Mouse (Mus musculus): Measurements from ENCODE around the gene Gprc5d. TPM values are rescaled to one million over a fixed set of nuclear protein-coding genes. Genes with fewer than 3 reads are reported as not detected.

Gene Gprc5d
- total RNA-seq, 2 experiments from 2014 or later = not detected

- no peak for DNase-seq (ENCODE audit: low spot score in 2 of 2)
These were observed 43.6 kb downstream of the Gprc5d start for GRCm38 (mm10) chr6:135074405-135074947.

- DNase-seq (ENCODE audit: low spot score in 2 of 2) = no peak
These were observed 47.7 kb downstream of the Gprc5d start for GRCm38 (mm10) chr6:135070347-135070746.

- DNase-seq (ENCODE audit: low spot score in 2 of 2) = no peak
These were observed 48.2 kb downstream of the Gprc5d start for GRCm38 (mm10) chr6:135069856-135070255.

DNA sequence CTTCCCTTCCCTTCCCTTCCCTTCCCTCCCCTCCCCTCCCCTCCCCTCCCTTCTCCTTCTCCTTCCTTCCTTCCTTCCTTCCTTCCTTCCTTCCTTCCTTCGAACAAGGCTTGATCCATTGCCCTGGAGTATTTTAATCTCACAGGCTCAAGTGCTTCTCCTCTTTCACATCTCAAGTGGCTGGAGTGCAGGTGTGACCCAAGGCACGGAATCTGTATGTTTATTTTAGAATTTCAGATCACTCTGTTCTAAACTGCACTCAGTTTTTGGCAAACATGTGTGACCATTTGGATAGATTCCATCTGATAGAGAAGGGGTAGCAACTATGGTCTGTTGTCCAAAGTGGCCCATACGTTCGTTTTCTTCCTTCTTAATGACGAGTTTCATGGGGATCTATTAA is 49.9 kb downstream of the Gprc5d start:
- no peak for DNase-seq (ENCODE audit: low spot score in 2 of 2)

- DNase-seq (ENCODE audit: low spot score in 2 of 2) = no peak
These were observed 51.2 kb downstream of the Gprc5d start for GRCm38 (mm10) chr6:135066795-135067445.

DNA sequence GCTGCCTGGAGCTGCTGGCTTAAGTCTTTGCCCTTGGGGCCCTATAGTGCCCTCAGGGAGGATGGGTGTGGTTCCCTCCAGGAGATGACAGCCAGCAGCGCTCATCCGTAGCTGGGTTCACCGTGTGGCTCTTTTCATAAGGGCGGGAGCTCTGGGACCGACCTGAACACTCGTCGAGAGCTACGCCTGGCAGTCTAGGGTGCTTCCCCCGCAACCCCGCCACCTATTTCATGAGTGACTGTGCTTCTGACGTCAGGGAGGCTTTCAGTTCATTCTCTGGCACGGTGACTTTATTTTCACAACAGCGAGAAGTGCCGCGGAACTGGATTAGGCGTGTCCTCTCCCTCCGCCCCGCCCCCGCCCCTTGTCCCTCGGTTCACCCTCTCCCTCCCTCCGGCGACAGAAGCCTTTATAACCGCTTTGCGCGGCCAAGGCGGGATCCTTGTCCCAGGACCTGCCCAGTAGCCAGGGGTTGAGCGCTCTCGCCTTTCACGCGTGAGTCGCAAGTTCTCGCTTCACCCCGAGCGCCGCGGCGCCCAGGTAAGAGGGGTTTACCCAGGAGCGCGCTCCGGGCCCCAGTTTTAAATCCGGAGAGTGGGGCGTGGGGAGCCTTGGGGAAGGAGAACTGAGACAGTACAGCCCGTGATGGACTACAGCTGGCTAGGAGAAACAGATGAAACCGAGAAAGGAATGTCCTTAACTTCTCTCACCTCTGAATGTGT is 52.7 kb downstream of the Gprc5d start, which contains the start of gene Gprc5a:
Gprc5a (plus strand) TSS at position 416 of the 722 bp plus-strand sequence.
- peak in 1 of 2 experiments; percentile 40 for DNase-seq (ENCODE audit: low spot score in 2 of 2)

GRCm38 (mm10) chr6:135064621-135065020 is 53.5 kb downstream of the Gprc5d start:
- no peak for DNase-seq (ENCODE audit: low spot score in 2 of 2)

DNA sequence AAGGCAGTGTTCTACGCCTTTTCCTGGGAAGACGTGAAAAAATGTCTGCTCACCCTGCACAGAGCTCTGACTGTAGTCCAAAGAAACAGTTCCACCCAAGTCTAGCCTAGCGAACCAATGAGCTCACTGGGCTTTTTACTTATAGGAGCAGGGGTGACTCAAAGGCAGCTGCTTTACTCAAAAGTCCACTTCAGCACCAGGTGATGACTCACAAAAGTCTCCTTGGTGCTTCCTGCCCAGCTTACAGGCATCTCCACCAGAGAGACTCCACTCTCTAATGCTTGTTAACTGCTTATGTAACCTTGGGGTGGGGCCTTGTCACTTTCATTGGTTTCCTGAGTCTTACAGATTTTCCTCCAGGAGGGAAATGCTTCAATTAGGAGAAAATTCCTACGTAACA is 57.4 kb downstream of the Gprc5d start:
- DNase-seq (ENCODE audit: low spot score in 2 of 2) = no peak

Other genes starting within 250 kb of the Gprc5d start
- gene Gpr19, start 219.7 kb downstream of the Gprc5d start, total RNA-seq (2021) = 1 to 10 TPM; 4.9 to 7.7 TPM
- gene Cdkn1b, start 197.9 kb downstream of the Gprc5d start, total RNA-seq (2021) = 10 to 100 TPM; 51.1 to 53.0 TPM
- 1 to 10 TPM; 7.0 to 7.6 TPM for gene Apold1, start 136.6 kb downstream of the Gprc5d start, total RNA-seq (2021)
- 10 to 100 TPM; 42.1 to 53.6 TPM for gene Ddx47, start 106.7 kb downstream of the Gprc5d start, total RNA-seq (2021)
- gene Gprc5a, start 52.6 kb downstream of the Gprc5d start, total RNA-seq (2021) = 1 to 10 TPM; 1.3 to 1.5 TPM
- gene Fam234b, start 79.7 kb upstream of the Gprc5d start, total RNA-seq (2021) = 1 to 10 TPM; 6.0 to 6.5 TPM
- 10 to 100 TPM; 20.7 to 30.2 TPM for gene Hebp1, start 79.7 kb upstream of the Gprc5d start, total RNA-seq (2021)
- gene Gsg1, start 136.1 kb upstream of the Gprc5d start, total RNA-seq (2021) = 1 to 10 TPM in 1 of 2 experiments, under 1 TPM in 1; 0.78 to 1.1 TPM
- under 1 TPM in 1 of 2 experiments, not detected in 1; 0.49 TPM for gene Pbp2, start 192.1 kb upstream of the Gprc5d start, total RNA-seq (2021)
- gene Emp1, start 244.3 kb upstream of the Gprc5d start, total RNA-seq (2021) = 100 to 1,000 TPM; 241 to 251 TPM

Data from gastrocnemius, postnatal 4 days (tissue).